Mouse (Mus musculus): ENCODE data around the gene Tmem205. TPM values are rescaled to one million over a fixed set of nuclear protein-coding genes. Genes with fewer than 3 reads are reported as not detected.

Gene Tmem205
- polyA plus RNA-seq (2017; shearing (Covaris generic)) = 1 to 10 TPM; 3.6 to 8.0 TPM

DNA sequence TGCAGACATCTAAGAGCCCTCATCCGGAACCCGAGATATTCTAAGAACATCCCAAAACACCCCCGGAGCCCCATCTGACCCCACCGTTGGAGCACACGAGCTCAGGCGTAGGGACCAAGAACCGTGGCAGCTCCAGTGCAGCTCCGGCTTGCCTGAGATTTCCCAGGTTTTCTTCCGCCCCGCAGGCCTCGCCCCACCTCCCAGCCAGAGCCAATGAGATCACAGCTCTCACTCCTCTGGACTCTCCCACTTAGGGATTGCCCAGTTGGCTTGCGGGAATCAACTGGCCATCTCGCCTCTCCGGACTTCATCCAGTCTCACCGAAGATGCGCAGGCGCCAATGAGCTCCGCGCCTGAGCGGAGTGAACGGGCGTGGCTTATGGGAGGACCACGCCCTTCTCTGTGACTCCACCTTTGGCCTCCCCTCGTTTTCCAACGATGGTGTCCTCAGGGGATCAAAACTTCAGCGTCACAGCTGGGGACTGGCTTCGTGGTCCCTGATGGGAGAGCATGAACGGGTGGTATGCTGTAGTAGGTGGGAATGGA lies at the start of gene Tmem205, which contains the start of gene Ccdc159:
Tmem205 (minus strand) TSS at position 349 of the 546 bp plus-strand sequence.
Ccdc159 (plus strand) TSS at position 264 of the 546 bp plus-strand sequence.

GRCm38 (mm10) chr9:21963417-21963816 lies 36.1 kb upstream of the Tmem205 start, which contains the start of gene Epor:
Gene Epor (minus strand): TSS chr9:21963506.

DNA sequence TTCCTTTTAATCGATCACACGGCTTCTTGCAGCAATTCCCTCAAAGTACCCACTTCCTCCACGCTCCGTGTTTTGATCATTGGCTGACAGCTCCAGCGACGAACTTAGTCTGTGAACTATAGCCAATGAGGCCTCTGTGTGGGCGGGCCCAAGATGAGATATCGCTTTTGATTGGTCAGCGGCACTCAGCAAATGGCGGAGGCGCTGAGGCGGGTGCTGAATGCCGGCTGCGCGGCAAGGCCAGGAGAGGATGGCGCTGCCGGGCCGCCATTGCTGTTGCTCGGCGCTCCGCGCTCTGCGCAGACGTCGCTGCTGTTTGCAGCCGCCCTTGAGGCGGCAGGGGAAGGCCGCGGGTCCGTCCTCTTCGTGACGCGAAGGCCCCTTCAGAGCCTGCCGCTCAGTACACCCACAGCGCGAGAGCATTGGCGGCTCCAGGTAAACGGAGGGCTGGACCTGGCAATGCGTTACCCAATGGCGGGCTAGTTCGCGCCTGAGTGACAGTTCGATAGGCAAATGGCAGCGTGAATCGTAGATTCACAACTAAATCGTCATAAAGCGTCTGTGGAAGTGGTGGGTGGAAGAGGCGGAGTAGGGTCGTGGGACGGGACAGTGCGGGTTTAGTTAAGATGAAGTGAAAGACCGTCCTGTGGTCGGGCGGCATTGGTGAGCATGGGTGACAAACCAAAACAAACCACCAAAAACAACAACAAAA lies 28.4 kb upstream of the Tmem205 start, which contains the start of gene Swsap1:
Swsap1 (plus strand) TSS at position 186 of the 712 bp plus-strand sequence.

DNA sequence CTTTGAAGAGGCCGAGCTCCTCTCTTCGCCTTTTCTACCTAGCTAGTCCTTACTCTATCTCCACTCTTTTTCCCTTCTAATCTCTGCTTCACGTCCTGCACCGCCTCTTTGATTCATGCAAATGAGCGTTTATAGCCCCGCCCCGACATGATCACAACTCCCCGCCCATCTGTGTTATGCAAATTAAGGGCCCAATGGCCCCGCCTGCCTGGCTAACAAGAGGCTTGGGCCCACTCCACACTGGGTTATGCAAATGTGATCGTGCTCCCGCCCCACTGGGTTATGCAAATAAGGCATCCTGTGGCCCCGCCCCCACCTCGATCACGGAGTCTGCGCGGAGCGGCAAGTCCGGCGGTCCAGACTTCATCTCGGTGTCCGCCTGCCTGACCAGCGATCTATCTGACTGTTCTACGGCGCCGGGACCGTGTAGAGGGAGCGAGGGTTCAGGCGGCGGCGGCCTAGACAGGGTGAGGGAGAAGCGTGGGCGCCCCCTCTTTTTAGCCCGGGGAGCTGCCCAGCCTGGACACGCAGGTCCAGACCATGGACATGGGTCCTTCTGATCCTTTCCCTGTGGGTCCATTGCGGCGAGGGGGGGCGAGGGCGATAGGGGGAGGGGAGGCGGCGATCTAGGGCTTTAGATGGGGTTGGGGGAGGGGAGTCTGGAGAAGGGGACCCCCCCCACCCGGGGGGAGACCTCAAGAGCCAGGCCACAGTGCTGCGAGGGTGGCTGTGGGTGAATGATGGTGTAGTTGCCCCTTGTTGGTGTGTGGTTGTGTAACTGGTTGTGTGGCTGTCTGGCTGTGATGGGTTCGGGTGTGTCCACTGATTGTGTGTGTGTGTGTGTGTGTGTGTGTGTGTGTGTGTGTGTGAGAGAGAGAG lies 9.6 kb upstream of the Tmem205 start, which contains the start of gene Plppr2:
Plppr2 (plus strand) TSS at position 342 of the 879 bp plus-strand sequence.

GRCm38 (mm10) chr9:21918035-21918592 lies 9.2 kb downstream of the Tmem205 start, which contains the start of gene Rab3d:
Gene Rab3d (minus strand): TSS chr9:21918192.

Other genes starting within 250 kb of the Tmem205 start
- gene Ldlr, start 204.1 kb downstream of the Tmem205 start, polyA plus RNA-seq (2017; shearing (Covaris generic)) = 10 to 100 TPM; 20.3 to 29.5 TPM
- 1 to 10 TPM; 2.8 to 3.7 TPM for gene Spc24, start 167.3 kb downstream of the Tmem205 start, polyA plus RNA-seq (2017; shearing (Covaris generic))
- gene Kank2, start 128.8 kb downstream of the Tmem205 start, polyA plus RNA-seq (2017; shearing (Covaris generic)) = under 1 TPM in 1 of 2 experiments, not detected in 1; 0.45 TPM
- gene Angptl8, start 92.0 kb downstream of the Tmem205 start, polyA plus RNA-seq (2017; shearing (Covaris generic)) = under 1 TPM in 1 of 2 experiments, not detected in 1; 0.44 TPM
- gene Dock6, start 74.9 kb downstream of the Tmem205 start, polyA plus RNA-seq (2017; shearing (Covaris generic)) = 1 to 10 TPM; 3.7 to 4.5 TPM
- gene Rab3d, start 9.4 kb downstream of the Tmem205 start, polyA plus RNA-seq (2017; shearing (Covaris generic)) = 10 to 100 TPM; 14.8 to 29.0 TPM
- gene Ccdc159, start 85 bp downstream of the Tmem205 start, polyA plus RNA-seq (2017; shearing (Covaris generic)) = 1 to 10 TPM in 1 of 2 experiments, under 1 TPM in 1; 0.86 to 1.5 TPM
- gene Plppr2, start 9.5 kb upstream of the Tmem205 start, polyA plus RNA-seq (2017; shearing (Covaris generic)) = 1 to 10 TPM; 1.6 to 1.9 TPM
- 10 to 100 TPM; 11.8 to 12.4 TPM for gene Swsap1, start 28.2 kb upstream of the Tmem205 start, polyA plus RNA-seq (2017; shearing (Covaris generic))
- gene Epor, start 36.0 kb upstream of the Tmem205 start, polyA plus RNA-seq (2017; shearing (Covaris generic)) = under 1 TPM in 1 of 2 experiments, not detected in 1; 0.84 TPM
- gene Rgl3, start 61.9 kb upstream of the Tmem205 start, polyA plus RNA-seq (2017; shearing (Covaris generic)) = under 1 TPM in 1 of 2 experiments, not detected in 1; 0.20 TPM
- under 1 TPM; 0.18 to 0.49 TPM for gene Ccdc151, start 75.1 kb upstream of the Tmem205 start, polyA plus RNA-seq (2017; shearing (Covaris generic))
- gene Prkcsh, start 75.2 kb upstream of the Tmem205 start, polyA plus RNA-seq (2017; shearing (Covaris generic)) = 10 to 100 TPM; 76.4 to 98.0 TPM
- under 1 TPM; 0.24 to 0.78 TPM for gene Elavl3, start 124.5 kb upstream of the Tmem205 start, polyA plus RNA-seq (2017; shearing (Covaris generic))
- not detected for gene Gm49318, start 143.7 kb upstream of the Tmem205 start, polyA plus RNA-seq (2017; shearing (Covaris generic))
- 10 to 100 TPM; 19.8 to 27.0 TPM for gene Zfp653, start 143.8 kb upstream of the Tmem205 start, polyA plus RNA-seq (2017; shearing (Covaris generic))
- 10 to 100 TPM; 45.4 to 50.3 TPM for gene Ecsit, start 157.9 kb upstream of the Tmem205 start, polyA plus RNA-seq (2017; shearing (Covaris generic))
- under 1 TPM; 0.13 to 0.38 TPM for gene Cnn1, start 171.7 kb upstream of the Tmem205 start, polyA plus RNA-seq (2017; shearing (Covaris generic))
- gene Elof1, start 189.6 kb upstream of the Tmem205 start, polyA plus RNA-seq (2017; shearing (Covaris generic)) = 10 to 100 TPM; 76.8 to 82.5 TPM
- gene Acp5, start 208.2 kb upstream of the Tmem205 start, polyA plus RNA-seq (2017; shearing (Covaris generic)) = 100 to 1,000 TPM; 197 to 281 TPM
- gene Pigyl, start 229.3 kb upstream of the Tmem205 start, polyA plus RNA-seq (2017; shearing (Covaris generic)) = 10 to 100 TPM; 38.0 to 39.5 TPM

Measured in inflammation-experienced regulatory T-cells (primary cell).